Mouse (Mus musculus): ENCODE measurements around the gene Sphk2. TPM values are rescaled to one million over a fixed set of nuclear protein-coding genes. Genes with fewer than 3 reads are reported as not detected.

The Sphk2 gene
- polyA plus RNA-seq, 1 experiment from 2014 or later = 23.9 TPM

GRCm38 (mm10) chr7:45721234-45721571 is 3.4 kb upstream of the Sphk2 start:
- no peak overlapping the region for H3K9ac ChIP-seq (ENCODE audit: low read depth, low read length)
- peaks cover 28% of the 10 kb centered on the region for H3K36me3 ChIP-seq (ENCODE audit: control insufficient read depth, insufficient read depth, low read length)
- 81% methylated on average over 7 of the region's 7 CpGs for WGBS
- H3K4me3 ChIP-seq (ENCODE audit: low read length) = no peak overlapping the region
- no peaks in the 10 kb centered on the region for H3K9me3 ChIP-seq (ENCODE audit: control insufficient read depth, low read length)
- no peak overlapping the region for H3K4me2 ChIP-seq (ENCODE audit: low read length)
- ATAC-seq = no peak
- H3K27me3 ChIP-seq (replicated peaks; ENCODE audit: control insufficient read depth, insufficient read depth, low read length) = no peaks in the 10 kb centered on the region
- peak overlapping the region; percentile 27; the same call in 1 of the 2 replicates for H3K27ac ChIP-seq (ENCODE audit: low read depth, low read length)
- H3K4me1 ChIP-seq (ENCODE audit: control insufficient read depth, insufficient read depth, low read depth, low read length) = peaks cover 25% of the 10 kb centered on the region

- H3K9me3 ChIP-seq (ENCODE audit: control insufficient read depth, low read length) = no peaks in the 10 kb centered on the region
- peak within 1 kb of the TSS; percentile 27; the same call in 1 of the 2 replicates for H3K27ac ChIP-seq (ENCODE audit: low read depth, low read length)
- H3K4me3 ChIP-seq (ENCODE audit: low read length) = no peak within 1 kb of the TSS
- peaks cover 31% of the 10 kb centered on the region for H3K4me1 ChIP-seq (ENCODE audit: control insufficient read depth, insufficient read depth, low read depth, low read length)
- H3K9ac ChIP-seq (ENCODE audit: low read depth, low read length) = no peak within 1 kb of the TSS
- no peak within 1 kb of the TSS for H3K4me2 ChIP-seq (ENCODE audit: low read length)
- peaks cover 28% of the 10 kb centered on the region for H3K36me3 ChIP-seq (ENCODE audit: control insufficient read depth, insufficient read depth, low read length)
- ATAC-seq = no peak
- WGBS = 82% methylated on average over 13 of the region's 14 CpGs
- H3K27me3 ChIP-seq (replicated peaks; ENCODE audit: control insufficient read depth, insufficient read depth, low read length) = no peaks in the 10 kb centered on the region
Measured at GRCm38 (mm10) chr7:45720413-45721233, 2.8 kb upstream of the Sphk2 start, which contains the start of gene Fam83e. Fam83e (plus strand) TSS chr7:45721212.

GRCm38 (mm10) chr7:45719738-45720412 is 2.1 kb upstream of the Sphk2 start:
- Histone ChIP-seq H3K4me2 (ENCODE audit: low read length) (no peak overlapping the region), H3K4me3 (ENCODE audit: low read length) (no peak overlapping the region)
- WGBS = 92% methylated on average over 15 of the region's 16 CpGs

GRCm38 (mm10) chr7:45719180-45719579 is 1.4 kb upstream of the Sphk2 start:
- Histone ChIP-seq H3K9me3 (ENCODE audit: control insufficient read depth, low read length) (no peaks in the 10 kb centered on the region), H3K4me3 (ENCODE audit: low read length) (peak overlapping the region; percentile 71), H3K9ac (ENCODE audit: low read depth, low read length) (peak overlapping the region; percentile 52), H3K27ac (ENCODE audit: low read depth, low read length) (no peak overlapping the region), H3K4me2 (ENCODE audit: low read length) (peak overlapping the region; percentile 64), H3K27me3 (replicated peaks; ENCODE audit: control insufficient read depth, insufficient read depth, low read length) (no peaks in the 10 kb centered on the region), H3K36me3 (ENCODE audit: control insufficient read depth, insufficient read depth, low read length) (peaks cover 24% of the 10 kb centered on the region), H3K4me1 (ENCODE audit: control insufficient read depth, insufficient read depth, low read depth, low read length) (peaks cover 39% of the 10 kb centered on the region)
- no peak for ATAC-seq
- 86% methylated on average over 10 of the region's 10 CpGs for WGBS

More at GRCm38 (mm10) chr7:45719738-45720412, 2.1 kb upstream of the Sphk2 start:
- no peak for ATAC-seq
- no peaks in the 10 kb centered on the region for H3K27me3 ChIP-seq (replicated peaks; ENCODE audit: control insufficient read depth, insufficient read depth, low read length)
- peaks cover 28% of the 10 kb centered on the region for H3K36me3 ChIP-seq (ENCODE audit: control insufficient read depth, insufficient read depth, low read length)
- H3K4me1 ChIP-seq (ENCODE audit: control insufficient read depth, insufficient read depth, low read depth, low read length) = peaks cover 34% of the 10 kb centered on the region
- H3K27ac ChIP-seq (ENCODE audit: low read depth, low read length) = no peak overlapping the region
- H3K9ac ChIP-seq (ENCODE audit: low read depth, low read length) = peak overlapping the region; percentile 52
- H3K9me3 ChIP-seq (ENCODE audit: control insufficient read depth, low read length) = no peaks in the 10 kb centered on the region

- no peak for ATAC-seq
- peak overlapping the region; percentile 64 for H3K4me2 ChIP-seq (ENCODE audit: low read length)
- WGBS = under 1% methylated on average over 20 of the region's 20 CpGs
- H3K36me3 ChIP-seq (ENCODE audit: control insufficient read depth, insufficient read depth, low read length) = peaks cover 21% of the 10 kb centered on the region
- H3K4me3 ChIP-seq (ENCODE audit: low read length) = peak overlapping the region; percentile 71
- peaks cover 42% of the 10 kb centered on the region for H3K4me1 ChIP-seq (ENCODE audit: control insufficient read depth, insufficient read depth, low read depth, low read length)
- H3K27me3 ChIP-seq (replicated peaks; ENCODE audit: control insufficient read depth, insufficient read depth, low read length) = no peaks in the 10 kb centered on the region
- H3K9me3 ChIP-seq (ENCODE audit: control insufficient read depth, low read length) = no peaks in the 10 kb centered on the region
- peak overlapping the region; percentile 89 for H3K27ac ChIP-seq (ENCODE audit: low read depth, low read length)
- H3K9ac ChIP-seq (ENCODE audit: low read depth, low read length) = peak overlapping the region; percentile 80
Measured at GRCm38 (mm10) chr7:45718331-45718730, 529 bp upstream of the Sphk2 start.

GRCm38 (mm10) chr7:45716952-45717917 is 567 bp downstream of the Sphk2 start:
- H3K36me3 ChIP-seq (ENCODE audit: control insufficient read depth, insufficient read depth, low read length) = peaks cover 31% of the 10 kb centered on the region
- peak; percentile 27 for ATAC-seq
- H3K4me3 ChIP-seq (ENCODE audit: low read length) = peak overlapping the region; percentile 71
- H3K9ac ChIP-seq (ENCODE audit: low read depth, low read length) = peak overlapping the region; percentile 88
- no peaks in the 10 kb centered on the region for H3K27me3 ChIP-seq (replicated peaks; ENCODE audit: control insufficient read depth, insufficient read depth, low read length)
- H3K4me1 ChIP-seq (ENCODE audit: control insufficient read depth, insufficient read depth, low read depth, low read length) = peaks cover 42% of the 10 kb centered on the region
- H3K4me2 ChIP-seq (ENCODE audit: low read length) = peak overlapping the region; percentile 87
- 13% methylated on average over 31 of the region's 31 CpGs for WGBS
- H3K27ac ChIP-seq (ENCODE audit: low read depth, low read length) = peak overlapping the region; percentile 92
- H3K9me3 ChIP-seq (ENCODE audit: control insufficient read depth, low read length) = no peaks in the 10 kb centered on the region

GRCm38 (mm10) chr7:45716460-45716857 is 1.3 kb downstream of the Sphk2 start:
- no peak for ATAC-seq
- no peak overlapping the region for H3K9ac ChIP-seq (ENCODE audit: low read depth, low read length)
- no peaks in the 10 kb centered on the region for H3K27me3 ChIP-seq (replicated peaks; ENCODE audit: control insufficient read depth, insufficient read depth, low read length)
- no peak overlapping the region for H3K4me3 ChIP-seq (ENCODE audit: low read length)
- H3K9me3 ChIP-seq (ENCODE audit: control insufficient read depth, low read length) = no peaks in the 10 kb centered on the region
- H3K36me3 ChIP-seq (ENCODE audit: control insufficient read depth, insufficient read depth, low read length) = peaks cover 36% of the 10 kb centered on the region
- peaks cover 42% of the 10 kb centered on the region for H3K4me1 ChIP-seq (ENCODE audit: control insufficient read depth, insufficient read depth, low read depth, low read length)
- peak overlapping the region; percentile 87 for H3K4me2 ChIP-seq (ENCODE audit: low read length)
- 90% methylated on average over 3 of the region's 3 CpGs for whole genome bisulfite sequencing
- no peak overlapping the region for H3K27ac ChIP-seq (ENCODE audit: low read depth, low read length)

- peaks cover 42% of the 10 kb centered on the region for H3K4me1 ChIP-seq (ENCODE audit: control insufficient read depth, insufficient read depth, low read depth, low read length)
- peaks cover 40% of the 10 kb centered on the region for H3K36me3 ChIP-seq (ENCODE audit: control insufficient read depth, insufficient read depth, low read length)
- WGBS = 86% methylated on average over 19 of the region's 19 CpGs
Measured at GRCm38 (mm10) chr7:45715741-45716459, 1.9 kb downstream of the Sphk2 start.

More at GRCm38 (mm10) chr7:45715741-45716459, 1.9 kb downstream of the Sphk2 start:
- Histone ChIP-seq H3K9me3 (ENCODE audit: control insufficient read depth, low read length) (no peaks in the 10 kb centered on the region), H3K9ac (ENCODE audit: low read depth, low read length) (peak overlapping the region; percentile 39), H3K4me3 (ENCODE audit: low read length) (peak overlapping the region; percentile 79), H3K27ac (ENCODE audit: low read depth, low read length) (peak overlapping the region; percentile 55), H3K27me3 (replicated peaks; ENCODE audit: control insufficient read depth, insufficient read depth, low read length) (no peaks in the 10 kb centered on the region), H3K4me2 (ENCODE audit: low read length) (peak overlapping the region; percentile 85)
- no peak for ATAC-seq

Measured in hindbrain, embryonic 16.5 days (tissue).